Mouse (Mus musculus) small intestine, adult 2 months (tissue): ENCODE data around the gene Mdga1.

ENCODE experiments used
- CTCF ChIP-seq: fragments of 200-500 bp; IDR thresholded peaks from 2 replicates; pipeline ENCODE4 v1.5.1; 2012; ENCODE audit warnings: low read depth, mild to moderate bottlenecking, control low read depth, inconsistent platforms, low read length, moderate library complexity, mixed read lengths; ENCODE audit not compliant: insufficient replicate concordance, insufficient read length; ENCODE audit errors: extremely low read depth
- POLR2A ChIP-seq: fragments of 200-500 bp; IDR thresholded peaks from 2 replicates; pipeline ENCODE4 v1.6.1; 2012; ENCODE audit warnings: low read depth, mild to moderate bottlenecking, control low read depth, inconsistent platforms, low read length, moderate library complexity

DNA sequence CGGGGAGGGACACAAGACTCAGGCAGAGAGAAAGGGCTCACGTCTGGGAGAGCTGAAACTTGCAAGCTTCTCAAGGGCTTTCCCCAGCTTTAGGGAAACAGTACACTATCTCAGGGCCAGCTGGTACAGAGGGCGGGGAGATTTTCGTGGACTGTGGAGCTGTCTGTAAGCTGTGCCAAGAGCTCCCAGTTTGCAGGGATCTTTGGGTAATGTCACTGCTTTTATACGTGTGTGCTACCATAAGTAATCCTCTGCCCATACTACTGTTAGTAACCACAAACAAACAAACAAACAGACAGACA lies 145.7 kb downstream of the Mdga1 start:
- TF ChIP-seq POLR2A (no peak), CTCF (no peak)
